Mouse (Mus musculus) neural tube, embryonic 15.5 days (tissue): ENCODE measurements around the gene Klhdc9. TPM values are rescaled to one million over a fixed set of nuclear protein-coding genes. Genes with fewer than 3 reads are reported as not detected.

Source experiments
- ATAC-seq: fragments of 200-750 bp; cut with Nextera tagmentation; 2 replicates; pipeline ENCODE4 v1.8.0; 2017; ENCODE audit warnings: mild to moderate bottlenecking, moderate TSS enrichment, moderate library complexity; ENCODE audit not compliant: low FRiP score
- H3K27ac ChIP-seq: fragments of 300-500 bp; sonication (generic); replicated peaks from 2 replicates; pipeline ENCODE4 v1.5.1; 2015; ENCODE audit warnings: mild to moderate bottlenecking, inconsistent platforms
- H3K27me3 ChIP-seq: fragments of 300-500 bp; sonication (generic); replicated peaks from 2 replicates; pipeline ENCODE4 v1.6.1; 2015; ENCODE audit warnings: inconsistent platforms
- H3K36me3 ChIP-seq: fragments of 300-500 bp; sonication (generic); 2 replicates; pipeline ENCODE4 v1.6.1; 2015; ENCODE audit warnings: inconsistent platforms
- H3K4me1 ChIP-seq: fragments of 300-500 bp; sonication (generic); 2 replicates; pipeline ENCODE4 v1.6.1; 2015; ENCODE audit warnings: inconsistent platforms
- H3K4me2 ChIP-seq: fragments of 300-500 bp; sonication (generic); 2 replicates; pipeline ENCODE4 v1.6.1; 2015; ENCODE audit warnings: inconsistent platforms, mild to moderate bottlenecking, moderate library complexity
- H3K4me3 ChIP-seq: fragments of 300-500 bp; sonication (generic); replicated peaks from 2 replicates; pipeline ENCODE4 v1.5.1; 2015; ENCODE audit warnings: mild to moderate bottlenecking, inconsistent platforms
- H3K9ac ChIP-seq: fragments of 300-500 bp; sonication (generic); replicated peaks from 2 replicates; pipeline ENCODE4 v1.6.1; 2015; ENCODE audit warnings: mild to moderate bottlenecking, inconsistent platforms
- H3K9me3 ChIP-seq: fragments of 300-500 bp; sonication (generic); replicated peaks from 2 replicates; pipeline ENCODE4 v1.6.1; 2016; ENCODE audit warnings: inconsistent platforms
- WGBS: fragments of 180-500 bp; shearing (Covaris S2); methylation state at CpG from one replicate; pipeline ENCODE4 v1.1.7; 2015; ENCODE audit warnings: mixed read lengths; 5-methylcytosine and 5-hydroxymethylcytosine counted together
- polyA plus RNA-seq: library from polyadenylated mRNA; unstranded; fragments of >200 nt; fragmentation: Nextera tagmentation; extraction: Ambion mirVana; gene quantifications from 2 replicates; pipeline ENCODE4 v1.2.1, GENCODE M21; 2015

Gene Klhdc9
- polyA plus RNA-seq, 1 experiment from 2014 or later: 4.0 TPM

GRCm38 (mm10) chr1:171355812-171356340 is 4.7 kb downstream of the Klhdc9 start:
- ATAC-seq: no peak
- Histone ChIP-seq H3K27ac (no peak overlapping the region), H3K27me3 (no peaks in the 10 kb centered on the region), H3K4me2 (no peak overlapping the region), H3K4me3 (no peak overlapping the region), H3K4me1 (peaks cover 14% of the 10 kb centered on the region), H3K9ac (no peak overlapping the region), H3K36me3 (peaks cover 21% of the 10 kb centered on the region), H3K9me3 (no peaks in the 10 kb centered on the region)
- 84% methylated on average over 5 of the region's 5 CpGs for WGBS

- no peak overlapping the region for H3K4me3 ChIP-seq
- H3K9ac ChIP-seq: no peak overlapping the region
- H3K27me3 ChIP-seq: no peaks in the 10 kb centered on the region
- H3K36me3 ChIP-seq: no peaks in the 10 kb centered on the region
- H3K27ac ChIP-seq: no peak overlapping the region
- H3K9me3 ChIP-seq: no peaks in the 10 kb centered on the region
- 90% methylated on average over 2 of the region's 2 CpGs for WGBS
- no peak overlapping the region for H3K4me2 ChIP-seq
- H3K4me1 ChIP-seq: peaks cover 40% of the 10 kb centered on the region
- no peak for ATAC-seq
Measured at GRCm38 (mm10) chr1:171349210-171349609, 11.4 kb downstream of the Klhdc9 start.

GRCm38 (mm10) chr1:171348665-171349064 is 11.9 kb downstream of the Klhdc9 start:
- H3K4me3 ChIP-seq: no peak overlapping the region
- H3K27me3 ChIP-seq: no peaks in the 10 kb centered on the region
- peaks cover 46% of the 10 kb centered on the region for H3K4me1 ChIP-seq
- H3K4me2 ChIP-seq: no peak overlapping the region
- no peak overlapping the region for H3K27ac ChIP-seq
- no peaks in the 10 kb centered on the region for H3K9me3 ChIP-seq
- ATAC-seq: no peak
- H3K36me3 ChIP-seq: no peaks in the 10 kb centered on the region
- no peak overlapping the region for H3K9ac ChIP-seq
- 95% methylated on average over 3 of the region's 3 CpGs for WGBS

GRCm38 (mm10) chr1:171346095-171346450 is 14.5 kb downstream of the Klhdc9 start:
- Histone ChIP-seq H3K9ac (peak overlapping the region; percentile 81), H3K4me2 (peak overlapping the region; percentile 90), H3K27ac (peak overlapping the region; percentile 84), H3K9me3 (no peaks in the 10 kb centered on the region), H3K27me3 (no peaks in the 10 kb centered on the region), H3K36me3 (peaks cover 24% of the 10 kb centered on the region), H3K4me3 (peak overlapping the region; percentile 94), H3K4me1 (peaks cover 45% of the 10 kb centered on the region)
- ATAC-seq: no peak; the same call in none of the 2 replicates
- WGBS: 1% methylated on average over 14 of the region's 14 CpGs

GRCm38 (mm10) chr1:171345225-171346094 is 15.1 kb downstream of the Klhdc9 start, which contains the start of the genes Nit1 and Pfdn2:
Nit1 (minus strand) TSS chr1:171345646.
Pfdn2 (plus strand) TSS chr1:171345670.
- Histone ChIP-seq H3K36me3 (peaks cover 30% of the 10 kb centered on the region), H3K9me3 (no peaks in the 10 kb centered on the region), H3K27me3 (no peaks in the 10 kb centered on the region), H3K27ac (peak within 1 kb of the TSS; percentile 84), H3K4me3 (peak within 1 kb of the TSS; percentile 94), H3K4me1 (peaks cover 45% of the 10 kb centered on the region), H3K4me2 (peak within 1 kb of the TSS; percentile 90), H3K9ac (peak within 1 kb of the TSS; percentile 81)
- 1% methylated on average over 53 of the region's 53 CpGs for WGBS
- ATAC-seq: peak; percentile 94

GRCm38 (mm10) chr1:171344715-171345114 is 15.9 kb downstream of the Klhdc9 start:
- H3K9me3 ChIP-seq: no peaks in the 10 kb centered on the region
- H3K4me1 ChIP-seq: peaks cover 45% of the 10 kb centered on the region
- H3K4me3 ChIP-seq: peak overlapping the region; percentile 94
- peaks cover 37% of the 10 kb centered on the region for H3K36me3 ChIP-seq
- H3K9ac ChIP-seq: peak overlapping the region; percentile 81
- 0 out of 2 replicates have a peak overlapping the region, but pooled peaks have one; percentile 84 for H3K27ac ChIP-seq
- ATAC-seq: 0 out of 2 replicates have a peak, but pooled peaks have one; percentile 2
- H3K4me2 ChIP-seq: peak overlapping the region; percentile 90
- H3K27me3 ChIP-seq: no peaks in the 10 kb centered on the region
- WGBS: 81% methylated on average over 9 of the region's 9 CpGs

GRCm38 (mm10) chr1:171343922-171344677 is 16.5 kb downstream of the Klhdc9 start:
- no peaks in the 10 kb centered on the region for H3K9me3 ChIP-seq
- no peak for ATAC-seq
- H3K4me3 ChIP-seq: peak overlapping the region; percentile 94; the same call in 1 of the 2 replicates
- no peak overlapping the region for H3K27ac ChIP-seq
- peaks cover 43% of the 10 kb centered on the region for H3K4me1 ChIP-seq
- no peaks in the 10 kb centered on the region for H3K27me3 ChIP-seq
- peaks cover 43% of the 10 kb centered on the region for H3K36me3 ChIP-seq
- peak overlapping the region; percentile 90 for H3K4me2 ChIP-seq
- WGBS: 76% methylated on average over 9 of the region's 9 CpGs
- no peak overlapping the region for H3K9ac ChIP-seq

GRCm38 (mm10) chr1:171342262-171343207 is 18.1 kb downstream of the Klhdc9 start:
- H3K4me1 ChIP-seq: peaks cover 30% of the 10 kb centered on the region
- H3K27me3 ChIP-seq: no peaks in the 10 kb centered on the region
- no peak overlapping the region for H3K27ac ChIP-seq
- ATAC-seq: no peak
- no peak overlapping the region for H3K9ac ChIP-seq
- no peak overlapping the region for H3K4me3 ChIP-seq
- H3K4me2 ChIP-seq: no peak overlapping the region
- WGBS: 98% methylated on average over 16 of the region's 16 CpGs
- no peaks in the 10 kb centered on the region for H3K9me3 ChIP-seq
- peaks cover 54% of the 10 kb centered on the region for H3K36me3 ChIP-seq

GRCm38 (mm10) chr1:171330216-171330560 is 30.4 kb downstream of the Klhdc9 start:
- peak overlapping the region; percentile 84 for H3K4me3 ChIP-seq
- H3K27me3 ChIP-seq: no peaks in the 10 kb centered on the region
- WGBS: 0% methylated on average over 4 of the region's 4 CpGs
- peak overlapping the region; percentile 83 for H3K9ac ChIP-seq
- peaks cover 11% of the 10 kb centered on the region; the same call in 1 of the 2 replicates for H3K36me3 ChIP-seq
- no peaks in the 10 kb centered on the region for H3K9me3 ChIP-seq
- ATAC-seq: no peak; the same call in 1 of the 2 replicates
- H3K4me1 ChIP-seq: peaks cover 62% of the 10 kb centered on the region
- peak overlapping the region; percentile 84 for H3K4me2 ChIP-seq
- peak overlapping the region; percentile 99 for H3K27ac ChIP-seq

- Histone ChIP-seq H3K4me3 (peak overlapping the region; percentile 84), H3K27me3 (no peaks in the 10 kb centered on the region), H3K27ac (peak overlapping the region; percentile 99), H3K4me1 (peaks cover 65% of the 10 kb centered on the region), H3K9ac (peak overlapping the region; percentile 83), H3K4me2 (peak overlapping the region; percentile 84), H3K36me3 (peaks cover 11% of the 10 kb centered on the region), H3K9me3 (no peaks in the 10 kb centered on the region)
- peak; percentile 82 for ATAC-seq
- WGBS: 1% methylated on average over 39 of the region's 61 CpGs
Measured at GRCm38 (mm10) chr1:171329433-171330215, 31.0 kb downstream of the Klhdc9 start.
